Mouse (Mus musculus): ENCODE measurements around the gene Ces3a. TPM values are rescaled to one million over a fixed set of nuclear protein-coding genes. Genes with fewer than 3 reads are reported as not detected.

Gene Ces3a
- polyA plus RNA-seq (2012; rRNA removed): 0.09 and 0.14 TPM in 2 replicates

GRCm38 (mm10) chr8:105048371-105048854, at the start of gene Ces3a:
Gene Ces3a (plus strand): TSS chr8:105048601.
- no peak within 1 kb of the TSS for H3K4me3 ChIP-seq (ENCODE audit: insufficient read depth, low read depth, low read length)
- DNase-seq: no peak
- no peaks in the 10 kb centered on the region for H3K4me1 ChIP-seq (ENCODE audit: control insufficient read depth, insufficient read depth, low read length)
- no peaks in the 10 kb centered on the region for H3K36me3 ChIP-seq (ENCODE audit: control insufficient read depth, insufficient read depth, low read length)
- H3K27ac ChIP-seq (ENCODE audit: insufficient read depth, low read depth, low read length): no peak within 1 kb of the TSS
- TF ChIP-seq POLR2A (IDR thresholded peaks at IDR 0.05; ENCODE audit: low read depth, low read length) (no peak), CTCF (conservative IDR thresholded peaks at IDR 0.05; ENCODE audit: insufficient read depth, insufficient read length, low read depth, low read length) (no peak)
- no peaks in the 10 kb centered on the region for H3K27me3 ChIP-seq (replicated peaks; ENCODE audit: control insufficient read depth, insufficient read depth, low read length)
- 73% methylated on average over 3 of the region's 3 CpGs for WGBS

- H3K4me1 ChIP-seq (ENCODE audit: control insufficient read depth, insufficient read depth, low read length): peaks cover 20% of the 10 kb centered on the region; the same call in 1 of the 2 replicates
- no peak overlapping the region for H3K27ac ChIP-seq (ENCODE audit: insufficient read depth, low read depth, low read length)
- no peaks in the 10 kb centered on the region for H3K27me3 ChIP-seq (replicated peaks; ENCODE audit: control insufficient read depth, insufficient read depth, low read length)
- H3K4me3 ChIP-seq (ENCODE audit: insufficient read depth, low read depth, low read length): no peak overlapping the region
- no peaks in the 10 kb centered on the region for H3K36me3 ChIP-seq (ENCODE audit: control insufficient read depth, insufficient read depth, low read length)
- 64% methylated on average over 6 of the region's 6 CpGs for WGBS
- peak; percentile 41 for DNase-seq
- TF ChIP-seq POLR2A (IDR thresholded peaks at IDR 0.05; ENCODE audit: low read depth, low read length) (no peak), CTCF (conservative IDR thresholded peaks at IDR 0.05; ENCODE audit: insufficient read depth, insufficient read length, low read depth, low read length) (no peak)
Observed at GRCm38 (mm10) chr8:104999183-104999582, 49.2 kb upstream of the Ces3a start.

- H3K36me3 ChIP-seq (ENCODE audit: control insufficient read depth, insufficient read depth, low read length): no peaks in the 10 kb centered on the region
- peak; percentile 94 for DNase-seq
- H3K27ac ChIP-seq (ENCODE audit: insufficient read depth, low read depth, low read length): peak within 1 kb of the TSS; percentile 85
- H3K4me3 ChIP-seq (ENCODE audit: insufficient read depth, low read depth, low read length): no peak within 1 kb of the TSS
- 46% methylated on average over 7 of the region's 7 CpGs for WGBS
- no peaks in the 10 kb centered on the region for H3K27me3 ChIP-seq (replicated peaks; ENCODE audit: control insufficient read depth, insufficient read depth, low read length)
- peaks cover 20% of the 10 kb centered on the region; the same call in 1 of the 2 replicates for H3K4me1 ChIP-seq (ENCODE audit: control insufficient read depth, insufficient read depth, low read length)
- TF ChIP-seq POLR2A (IDR thresholded peaks at IDR 0.05; ENCODE audit: low read depth, low read length) (peak; percentile 16), CTCF (conservative IDR thresholded peaks at IDR 0.05; ENCODE audit: insufficient read depth, insufficient read length, low read depth, low read length) (no peak)
Observed at GRCm38 (mm10) chr8:105000586-105000985, 47.8 kb upstream of the Ces3a start, which contains the start of gene Ces2h. Gene Ces2h (plus strand): TSS chr8:105000853.

GRCm38 (mm10) chr8:105010000-105010399, 38.4 kb upstream of the Ces3a start:
- Histone ChIP-seq H3K4me1 (ENCODE audit: control insufficient read depth, insufficient read depth, low read length) (peaks cover 11% of the 10 kb centered on the region), H3K27me3 (replicated peaks; ENCODE audit: control insufficient read depth, insufficient read depth, low read length) (no peaks in the 10 kb centered on the region), H3K4me3 (ENCODE audit: insufficient read depth, low read depth, low read length) (no peak overlapping the region), H3K27ac (ENCODE audit: insufficient read depth, low read depth, low read length) (peak overlapping the region; percentile 99), H3K36me3 (ENCODE audit: control insufficient read depth, insufficient read depth, low read length) (no peaks in the 10 kb centered on the region)
- 38% methylated on average over 2 of the region's 2 CpGs for WGBS
- TF ChIP-seq POLR2A (IDR thresholded peaks at IDR 0.05; ENCODE audit: low read depth, low read length): no peak
- TF ChIP-seq CTCF (conservative IDR thresholded peaks at IDR 0.05; ENCODE audit: insufficient read depth, insufficient read length, low read depth, low read length): no peak
- peak; percentile 88 for DNase-seq

DNA sequence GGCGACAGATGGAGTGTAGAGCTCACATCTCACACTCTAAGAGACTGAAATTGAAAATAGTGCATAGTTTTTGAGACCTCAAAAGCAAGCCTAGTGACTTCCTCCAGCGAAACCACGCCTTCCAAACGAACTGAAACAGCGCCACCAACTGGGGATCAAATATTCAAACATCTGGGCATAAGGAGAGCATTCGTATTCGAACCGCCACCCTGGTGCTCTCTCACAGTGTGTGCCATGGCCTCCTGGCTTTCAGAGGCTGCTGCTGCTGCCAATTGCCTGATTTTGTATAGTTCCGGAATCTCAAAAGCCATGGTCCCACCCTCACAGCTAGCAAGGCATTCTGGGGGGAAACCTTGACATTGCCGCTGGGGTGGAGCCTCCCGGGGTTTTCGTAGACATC, 37.3 kb upstream of the Ces3a start:
- no peak for TF ChIP-seq POLR2A (IDR thresholded peaks at IDR 0.05; ENCODE audit: low read depth, low read length)
- peak; percentile 40 for TF ChIP-seq CTCF (conservative IDR thresholded peaks at IDR 0.05; ENCODE audit: insufficient read depth, insufficient read length, low read depth, low read length)
- 82% methylated on average over 12 of the region's 12 CpGs for WGBS
- DNase-seq: peak; percentile 59
- no peak overlapping the region for H3K4me3 ChIP-seq (ENCODE audit: insufficient read depth, low read depth, low read length)
- no peaks in the 10 kb centered on the region for H3K27me3 ChIP-seq (replicated peaks; ENCODE audit: control insufficient read depth, insufficient read depth, low read length)
- no peaks in the 10 kb centered on the region for H3K36me3 ChIP-seq (ENCODE audit: control insufficient read depth, insufficient read depth, low read length)
- peaks cover 11% of the 10 kb centered on the region for H3K4me1 ChIP-seq (ENCODE audit: control insufficient read depth, insufficient read depth, low read length)
- H3K27ac ChIP-seq (ENCODE audit: insufficient read depth, low read depth, low read length): peak overlapping the region; percentile 99

GRCm38 (mm10) chr8:105014391-105014790, 34.0 kb upstream of the Ces3a start:
- no peak for DNase-seq
- H3K4me3 ChIP-seq (ENCODE audit: insufficient read depth, low read depth, low read length): no peak overlapping the region
- H3K36me3 ChIP-seq (ENCODE audit: control insufficient read depth, insufficient read depth, low read length): no peaks in the 10 kb centered on the region
- H3K27me3 ChIP-seq (replicated peaks; ENCODE audit: control insufficient read depth, insufficient read depth, low read length): no peaks in the 10 kb centered on the region
- peaks cover 9% of the 10 kb centered on the region for H3K4me1 ChIP-seq (ENCODE audit: control insufficient read depth, insufficient read depth, low read length)
- H3K27ac ChIP-seq (ENCODE audit: insufficient read depth, low read depth, low read length): no peak overlapping the region
- TF ChIP-seq POLR2A (IDR thresholded peaks at IDR 0.05; ENCODE audit: low read depth, low read length) (no peak), CTCF (conservative IDR thresholded peaks at IDR 0.05; ENCODE audit: insufficient read depth, insufficient read length, low read depth, low read length) (no peak)
- 91% methylated on average over 5 of the region's 5 CpGs for WGBS

DNA sequence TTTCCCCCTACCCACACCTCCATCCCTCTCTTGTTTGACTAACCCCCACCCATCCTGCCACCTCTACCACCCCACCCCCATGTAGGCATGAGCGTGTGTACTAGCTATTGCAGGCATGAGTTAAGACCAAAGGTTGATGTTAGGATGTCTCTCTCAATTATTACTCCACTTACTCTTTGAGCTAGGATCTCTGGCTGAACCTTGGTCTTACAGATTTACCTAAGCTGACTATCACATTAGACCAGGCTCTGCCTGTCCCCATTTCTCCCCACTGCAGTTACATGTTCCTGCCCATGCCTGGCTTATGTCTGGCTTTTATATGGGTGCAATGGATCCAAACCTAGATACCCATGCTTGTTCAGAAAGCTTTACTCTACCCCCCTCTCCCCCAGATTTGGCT, 26.4 kb upstream of the Ces3a start:
- DNase-seq: peak; percentile 67
- no peaks in the 10 kb centered on the region for H3K27me3 ChIP-seq (replicated peaks; ENCODE audit: control insufficient read depth, insufficient read depth, low read length)
- H3K27ac ChIP-seq (ENCODE audit: insufficient read depth, low read depth, low read length): peak overlapping the region; percentile 83
- no peak for TF ChIP-seq CTCF (conservative IDR thresholded peaks at IDR 0.05; ENCODE audit: insufficient read depth, insufficient read length, low read depth, low read length)
- TF ChIP-seq POLR2A (IDR thresholded peaks at IDR 0.05; ENCODE audit: low read depth, low read length): no peak
- H3K36me3 ChIP-seq (ENCODE audit: control insufficient read depth, insufficient read depth, low read length): no peaks in the 10 kb centered on the region
- peaks cover 2% of the 10 kb centered on the region; the same call in 1 of the 2 replicates for H3K4me1 ChIP-seq (ENCODE audit: control insufficient read depth, insufficient read depth, low read length)
- WGBS: 59% methylated on average over 1 of the region's 1 CpGs
- no peak overlapping the region for H3K4me3 ChIP-seq (ENCODE audit: insufficient read depth, low read depth, low read length)

Measured in kidney, adult 2 months (tissue).